Mouse (Mus musculus): ENCODE data around the gene Slc25a21. TPM values are rescaled to one million over a fixed set of nuclear protein-coding genes. Genes with fewer than 3 reads are reported as not detected.

The Slc25a21 gene
- polyA plus RNA-seq (2012; rRNA removed): 0.03 TPM in 1 of 2 replicates, not detected in the other

DNA sequence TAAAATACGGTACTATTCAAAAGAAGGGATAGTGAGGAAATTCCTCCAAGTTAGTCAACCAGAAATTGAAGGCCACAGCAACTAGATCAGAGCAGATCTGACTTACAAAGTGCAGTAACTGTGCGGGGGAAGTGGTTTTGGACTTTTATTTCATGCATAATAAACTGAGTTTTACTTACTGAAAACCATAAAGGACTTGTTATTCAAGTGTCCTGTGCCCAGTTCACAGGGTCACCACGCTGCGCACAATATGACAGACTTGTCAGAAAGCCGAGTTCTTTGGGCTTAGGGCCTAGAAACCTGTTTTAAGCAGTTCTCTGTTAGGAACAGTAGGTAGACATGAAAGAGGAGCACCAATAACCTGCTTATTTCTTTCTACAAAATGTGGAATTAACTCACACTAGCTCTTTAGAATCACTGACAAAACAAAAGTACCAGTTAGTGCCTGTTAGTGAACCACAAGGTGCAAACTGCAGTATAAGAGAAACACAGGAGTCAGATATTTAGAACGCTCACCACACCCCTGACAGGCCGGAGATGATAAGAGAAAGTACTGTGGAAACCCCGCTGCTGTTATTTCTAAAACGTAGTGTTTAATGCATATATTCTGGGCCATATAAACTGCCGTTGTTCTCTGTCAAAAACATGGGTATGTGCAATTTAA is at the start of gene Slc25a21:
Gene Slc25a21 (minus strand): TSS at position 110 of the 664 bp plus-strand sequence.
- Histone ChIP-seq H3K4me1 (ENCODE audit: control insufficient read depth, insufficient read depth, insufficient read length, low read length) (peaks cover 6% of the 10 kb centered on the region), H3K4me3 (ENCODE audit: low read depth, low read length) (peak within 1 kb of the TSS; percentile 60), H3K36me3 (ENCODE audit: control insufficient read depth, insufficient read depth, low read length) (no peaks in the 10 kb centered on the region), H3K27ac (ENCODE audit: insufficient read depth, low read depth, low read length) (no peak within 1 kb of the TSS), H3K27me3 (ENCODE audit: control insufficient read depth, insufficient read depth, low read length) (peaks cover 17% of the 10 kb centered on the region)
- WGBS: 71% methylated on average over 10 of the region's 10 CpGs
- TF ChIP-seq POLR2A (IDR thresholded peaks at IDR 0.05; ENCODE audit: low read depth, low read length): no peak
- TF ChIP-seq CTCF (IDR thresholded peaks at IDR 0.05; ENCODE audit: extremely low read depth, insufficient read length, insufficient replicate concordance, low read depth, low read length): no peak

- no peaks in the 10 kb centered on the region for H3K27me3 ChIP-seq (ENCODE audit: control insufficient read depth, insufficient read depth, low read length)
- H3K27ac ChIP-seq (ENCODE audit: insufficient read depth, low read depth, low read length): no peak overlapping the region
- WGBS: 86% methylated on average over 5 of the region's 5 CpGs
- TF ChIP-seq CTCF (IDR thresholded peaks at IDR 0.05; ENCODE audit: extremely low read depth, insufficient read length, insufficient replicate concordance, low read depth, low read length) (no peak), POLR2A (IDR thresholded peaks at IDR 0.05; ENCODE audit: low read depth, low read length) (no peak)
- H3K4me3 ChIP-seq (ENCODE audit: low read depth, low read length): no peak overlapping the region
- peaks cover 11% of the 10 kb centered on the region for H3K36me3 ChIP-seq (ENCODE audit: control insufficient read depth, insufficient read depth, low read length)
- H3K4me1 ChIP-seq (ENCODE audit: control insufficient read depth, insufficient read depth, insufficient read length, low read length): no peaks in the 10 kb centered on the region
Measured at GRCm38 (mm10) chr12:57243671-57244495, 46.6 kb upstream of the Slc25a21 start.

DNA sequence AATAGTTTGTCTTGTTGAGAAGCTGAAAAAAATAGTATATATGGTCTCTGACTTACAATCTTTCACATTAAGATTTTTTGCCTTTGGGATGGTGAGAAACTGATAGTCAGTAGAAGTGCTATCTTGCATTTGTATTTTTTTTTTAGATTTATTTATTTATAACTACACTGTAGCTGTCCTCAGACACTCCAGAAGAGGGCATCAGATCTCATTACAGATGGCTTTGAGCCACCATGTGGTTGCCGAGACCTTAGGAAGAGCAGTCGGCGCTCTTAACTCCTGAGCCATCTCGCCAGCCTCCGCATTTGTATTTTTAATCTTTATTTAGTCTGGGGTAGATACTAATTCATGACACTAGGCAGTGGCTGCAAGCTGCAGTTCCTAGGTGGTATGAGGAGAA is 36.1 kb upstream of the Slc25a21 start:
- no peak overlapping the region for H3K4me3 ChIP-seq (ENCODE audit: low read depth, low read length)
- H3K4me1 ChIP-seq (ENCODE audit: control insufficient read depth, insufficient read depth, insufficient read length, low read length): peaks cover 3% of the 10 kb centered on the region; the same call in 1 of the 2 replicates
- 84% methylated on average over 5 of the region's 5 CpGs for WGBS
- no peak for TF ChIP-seq POLR2A (IDR thresholded peaks at IDR 0.05; ENCODE audit: low read depth, low read length)
- TF ChIP-seq CTCF (IDR thresholded peaks at IDR 0.05; ENCODE audit: extremely low read depth, insufficient read length, insufficient replicate concordance, low read depth, low read length): no peak
- H3K27ac ChIP-seq (ENCODE audit: insufficient read depth, low read depth, low read length): no peak overlapping the region
- peaks cover 3% of the 10 kb centered on the region for H3K36me3 ChIP-seq (ENCODE audit: control insufficient read depth, insufficient read depth, low read length)
- H3K27me3 ChIP-seq (ENCODE audit: control insufficient read depth, insufficient read depth, low read length): no peaks in the 10 kb centered on the region

GRCm38 (mm10) chr12:57231085-57231875 is 34.0 kb upstream of the Slc25a21 start:
- Histone ChIP-seq H3K4me1 (ENCODE audit: control insufficient read depth, insufficient read depth, insufficient read length, low read length) (peaks cover 3% of the 10 kb centered on the region; the same call in 1 of the 2 replicates), H3K27ac (ENCODE audit: insufficient read depth, low read depth, low read length) (peak overlapping the region; percentile 85; the same call in 1 of the 2 replicates), H3K36me3 (ENCODE audit: control insufficient read depth, insufficient read depth, low read length) (no peaks in the 10 kb centered on the region), H3K4me3 (ENCODE audit: low read depth, low read length) (peak overlapping the region; percentile 98), H3K27me3 (ENCODE audit: control insufficient read depth, insufficient read depth, low read length) (no peaks in the 10 kb centered on the region)
- no peak for TF ChIP-seq POLR2A (IDR thresholded peaks at IDR 0.05; ENCODE audit: low read depth, low read length)
- TF ChIP-seq CTCF (IDR thresholded peaks at IDR 0.05; ENCODE audit: extremely low read depth, insufficient read length, insufficient replicate concordance, low read depth, low read length): no peak; the same call in 1 of the 2 replicates
- 23% methylated on average over 14 of the region's 14 CpGs for WGBS

DNA sequence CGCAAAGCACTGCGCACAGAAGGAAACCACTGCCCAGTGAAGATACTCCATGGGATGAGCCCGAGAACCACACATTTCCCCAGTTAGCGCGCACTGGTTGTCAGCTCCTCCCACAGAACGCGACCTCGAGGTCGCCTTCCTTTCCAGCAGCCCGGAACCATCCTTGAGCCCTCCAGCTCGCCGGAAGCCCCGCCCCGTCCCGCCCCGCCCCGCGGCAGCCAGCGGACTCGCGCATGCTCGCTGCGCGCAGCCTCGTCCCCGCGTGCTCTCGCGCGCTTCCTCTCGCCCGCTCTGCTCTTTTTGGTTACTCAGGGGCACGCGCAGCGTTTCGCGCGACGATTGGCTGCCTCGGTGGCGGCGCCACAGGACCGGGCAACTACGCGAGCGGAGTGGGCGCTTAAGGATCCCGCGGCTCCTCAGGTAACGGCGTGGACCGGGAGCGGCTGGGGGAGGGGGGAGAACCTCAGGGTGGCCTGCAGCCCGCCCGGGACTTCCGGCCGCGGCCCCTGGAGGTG is 33.0 kb upstream of the Slc25a21 start, which contains the start of the genes Prps1l3 and Mipol1:
Gene Prps1l3 (plus strand): TSS at position 221 of the 515 bp plus-strand sequence.
Gene Mipol1 (plus strand): TSS at position 236 of the 515 bp plus-strand sequence.
- no peaks in the 10 kb centered on the region for H3K27me3 ChIP-seq (ENCODE audit: control insufficient read depth, insufficient read depth, low read length)
- H3K27ac ChIP-seq (ENCODE audit: insufficient read depth, low read depth, low read length): peak within 1 kb of the TSS; percentile 85
- peak within 1 kb of the TSS; percentile 98 for H3K4me3 ChIP-seq (ENCODE audit: low read depth, low read length)
- H3K4me1 ChIP-seq (ENCODE audit: control insufficient read depth, insufficient read depth, insufficient read length, low read length): peaks cover 3% of the 10 kb centered on the region; the same call in 1 of the 2 replicates
- H3K36me3 ChIP-seq (ENCODE audit: control insufficient read depth, insufficient read depth, low read length): no peaks in the 10 kb centered on the region
- 1% methylated on average over 58 of the region's 58 CpGs for WGBS
- TF ChIP-seq POLR2A (IDR thresholded peaks at IDR 0.05; ENCODE audit: low read depth, low read length): peak; percentile 75
- TF ChIP-seq CTCF (IDR thresholded peaks at IDR 0.05; ENCODE audit: extremely low read depth, insufficient read length, insufficient replicate concordance, low read depth, low read length): no peak

DNA sequence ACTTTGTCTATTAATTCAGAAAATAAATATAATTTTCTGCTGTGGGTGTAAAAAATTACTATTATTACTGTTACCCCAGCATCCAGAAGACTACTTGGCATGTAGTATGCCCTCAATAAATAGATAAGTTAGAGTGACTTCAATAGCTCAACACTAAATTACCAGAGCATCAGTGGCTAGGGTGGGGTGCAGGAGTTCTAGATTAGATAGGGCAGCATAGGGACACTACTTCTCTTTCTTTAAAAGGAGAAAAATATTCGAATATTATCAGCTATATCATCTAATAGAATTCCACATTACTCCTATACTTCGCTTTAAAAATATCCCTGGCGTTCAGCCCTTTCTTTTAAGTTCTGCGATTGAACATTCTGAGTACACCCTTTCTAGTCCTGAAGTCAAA is 32.4 kb upstream of the Slc25a21 start:
- Histone ChIP-seq H3K4me3 (ENCODE audit: low read depth, low read length) (peak overlapping the region; percentile 98), H3K36me3 (ENCODE audit: control insufficient read depth, insufficient read depth, low read length) (no peaks in the 10 kb centered on the region), H3K27ac (ENCODE audit: insufficient read depth, low read depth, low read length) (peak overlapping the region; percentile 79), H3K27me3 (ENCODE audit: control insufficient read depth, insufficient read depth, low read length) (no peaks in the 10 kb centered on the region), H3K4me1 (ENCODE audit: control insufficient read depth, insufficient read depth, insufficient read length, low read length) (peaks cover 3% of the 10 kb centered on the region; the same call in 1 of the 2 replicates)
- TF ChIP-seq CTCF (IDR thresholded peaks at IDR 0.05; ENCODE audit: extremely low read depth, insufficient read length, insufficient replicate concordance, low read depth, low read length): no peak
- no peak for TF ChIP-seq POLR2A (IDR thresholded peaks at IDR 0.05; ENCODE audit: low read depth, low read length)
- WGBS: 6% methylated on average over 4 of the region's 4 CpGs
